Mouse (Mus musculus): ENCODE measurements around the gene Agbl1. TPM values are rescaled to one million over a fixed set of nuclear protein-coding genes. Genes with fewer than 3 reads are reported as not detected.
"Not testable (repeated sequence)": the region's sequence is repeated elsewhere in the genome, so short reads cannot be mapped to it uniquely, and the experiment has no call there.

The Agbl1 gene
- not detected in 2 replicates for polyA plus RNA-seq (2011; ENCODE audit: insufficient read length, low read depth, missing spikeins)

DNA sequence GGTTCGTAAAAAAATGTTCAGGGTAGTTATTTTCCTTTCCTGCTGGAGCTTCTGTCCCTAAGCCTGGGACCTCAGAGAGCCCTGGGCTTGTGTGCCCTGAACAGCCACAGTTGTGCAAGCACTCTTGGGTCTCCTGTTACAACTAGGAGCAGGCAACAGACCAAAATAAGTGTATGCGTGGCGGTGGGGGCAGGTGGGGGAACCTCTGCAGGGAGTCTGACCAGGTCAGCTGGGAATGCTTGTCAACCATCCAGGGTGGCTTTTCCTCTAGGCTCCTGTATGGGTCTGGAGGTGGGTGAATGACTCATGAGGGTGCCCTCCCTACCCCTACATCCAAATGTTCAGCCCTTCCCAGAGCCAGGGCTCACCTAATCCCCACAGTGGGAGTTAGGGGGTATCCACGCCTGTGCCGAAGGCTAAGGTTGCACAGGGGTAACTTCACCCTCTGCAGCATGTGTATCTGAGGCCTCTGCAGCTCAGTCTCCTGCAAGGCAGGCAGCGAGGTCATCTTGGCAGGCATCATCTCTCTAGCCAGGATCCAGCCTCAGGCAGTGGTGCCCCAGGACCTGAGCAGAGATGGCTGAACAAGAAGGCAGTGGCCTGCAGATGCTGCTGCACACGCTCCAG lies at the start of gene Agbl1:
Gene Agbl1, plus strand, starts transcription at position 577 of the 627 bp plus-strand sequence.
- TF ChIP-seq CTCF (IDR thresholded peaks at IDR 0.05; ENCODE audit: borderline replicate concordance, insufficient read depth, low read length) (no peak), POLR2A (IDR thresholded peaks at IDR 0.05; ENCODE audit: low read depth, low read length) (no peak)
- H3K4me1 ChIP-seq (ENCODE audit: control insufficient read depth, insufficient read depth, low read length), result no peaks in the 10 kb centered on the region
- no peak within 1 kb of the TSS for H3K27ac ChIP-seq (ENCODE audit: insufficient read depth, low read length)
- no peak within 1 kb of the TSS for H3K4me3 ChIP-seq (ENCODE audit: insufficient read depth, low read length)

DNA sequence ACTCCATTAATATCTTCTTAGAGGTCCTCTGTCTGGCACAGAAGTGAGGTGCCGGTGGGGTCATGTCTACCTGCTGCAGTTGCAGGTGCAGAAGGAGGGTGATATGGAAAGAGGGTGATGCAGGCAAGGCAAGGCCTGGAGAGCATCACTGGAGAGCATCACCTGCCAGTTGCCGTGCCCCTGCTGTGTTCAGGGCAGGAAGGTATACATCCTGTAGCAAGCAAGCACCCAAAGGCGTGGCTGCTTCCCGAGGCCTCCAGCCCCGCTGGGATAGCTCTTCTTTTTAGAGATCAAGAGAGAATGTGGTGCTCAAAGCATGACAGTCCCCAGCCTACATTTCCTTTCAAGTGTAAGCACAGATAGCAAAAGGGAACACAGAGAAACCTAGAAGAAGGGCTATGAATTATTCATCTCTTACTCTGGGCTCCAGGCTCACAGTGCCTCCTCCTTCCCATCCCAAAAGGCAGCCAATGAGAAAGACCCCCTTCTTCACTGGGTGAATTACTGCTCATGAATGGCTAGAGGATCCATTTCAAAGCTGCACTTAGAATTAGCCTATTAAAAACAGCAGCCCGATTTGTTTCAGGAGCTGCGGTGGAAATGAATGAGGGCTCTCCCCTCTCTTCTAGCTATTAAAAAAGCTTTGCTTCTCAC lies 44.6 kb upstream of the Agbl1 start:
- Histone ChIP-seq H3K27ac (ENCODE audit: insufficient read depth, low read length) (no peak overlapping the region), H3K4me3 (ENCODE audit: insufficient read depth, low read length) (no peak overlapping the region), H3K4me1 (ENCODE audit: control insufficient read depth, insufficient read depth, low read length) (no peaks in the 10 kb centered on the region)
- TF ChIP-seq POLR2A (IDR thresholded peaks at IDR 0.05; ENCODE audit: low read depth, low read length) (no peak), CTCF (IDR thresholded peaks at IDR 0.05; ENCODE audit: borderline replicate concordance, insufficient read depth, low read length) (no peak)

DNA sequence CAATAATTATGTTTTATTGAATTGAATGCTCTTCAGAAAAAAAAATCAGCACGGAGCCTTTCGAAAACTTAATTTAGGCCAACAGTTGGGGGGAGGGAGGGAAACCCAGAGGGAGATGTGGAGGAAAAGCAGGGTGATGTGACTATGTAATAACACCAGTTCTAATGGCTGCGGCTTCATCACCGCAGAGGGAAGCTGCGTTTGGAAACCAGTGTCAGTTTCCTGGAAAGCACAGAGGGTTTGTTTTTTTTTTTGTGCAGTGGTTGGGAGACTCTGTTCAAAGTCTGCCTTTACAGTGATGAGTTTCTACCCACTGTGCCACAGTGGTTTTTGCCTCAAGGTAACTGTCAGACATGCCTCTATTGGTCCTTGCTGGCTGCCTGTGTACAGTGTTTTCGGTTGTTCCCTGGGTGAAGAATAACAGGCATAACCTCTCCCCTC lies 44.0 kb upstream of the Agbl1 start:
- TF ChIP-seq CTCF (IDR thresholded peaks at IDR 0.05; ENCODE audit: borderline replicate concordance, insufficient read depth, low read length), result no peak
- TF ChIP-seq POLR2A (IDR thresholded peaks at IDR 0.05; ENCODE audit: low read depth, low read length), result no peak
- Histone ChIP-seq H3K27ac (ENCODE audit: insufficient read depth, low read length) (no peak overlapping the region), H3K4me3 (ENCODE audit: insufficient read depth, low read length) (no peak overlapping the region), H3K4me1 (ENCODE audit: control insufficient read depth, insufficient read depth, low read length) (no peaks in the 10 kb centered on the region)

DNA sequence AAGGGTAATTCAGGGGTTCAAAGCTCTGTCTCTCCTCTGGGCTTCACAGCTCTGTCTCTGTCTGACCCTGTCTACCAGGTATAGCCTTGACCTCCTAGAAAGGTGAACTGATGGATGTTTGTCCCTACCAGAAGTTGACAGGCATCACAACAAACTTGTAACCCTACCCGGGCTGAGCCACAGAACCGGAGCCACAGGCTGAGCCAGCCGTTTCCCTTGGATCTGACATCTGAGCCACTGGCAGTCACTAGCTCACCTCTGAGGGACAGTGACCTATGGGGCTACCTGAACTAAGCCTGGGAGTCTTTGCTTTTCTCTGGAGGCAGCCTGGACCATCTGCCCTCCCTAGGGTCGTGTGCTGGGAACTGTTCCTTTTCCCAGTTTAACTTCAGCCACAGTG lies 11.1 kb upstream of the Agbl1 start:
- Histone ChIP-seq H3K4me1 (ENCODE audit: control insufficient read depth, insufficient read depth, low read length) (no peaks in the 10 kb centered on the region), H3K4me3 (ENCODE audit: insufficient read depth, low read length) (no peak overlapping the region), H3K27ac (ENCODE audit: insufficient read depth, low read length) (no peak overlapping the region)
- no peak for TF ChIP-seq POLR2A (IDR thresholded peaks at IDR 0.05; ENCODE audit: low read depth, low read length)
- TF ChIP-seq CTCF (IDR thresholded peaks at IDR 0.05; ENCODE audit: borderline replicate concordance, insufficient read depth, low read length), result no peak

DNA sequence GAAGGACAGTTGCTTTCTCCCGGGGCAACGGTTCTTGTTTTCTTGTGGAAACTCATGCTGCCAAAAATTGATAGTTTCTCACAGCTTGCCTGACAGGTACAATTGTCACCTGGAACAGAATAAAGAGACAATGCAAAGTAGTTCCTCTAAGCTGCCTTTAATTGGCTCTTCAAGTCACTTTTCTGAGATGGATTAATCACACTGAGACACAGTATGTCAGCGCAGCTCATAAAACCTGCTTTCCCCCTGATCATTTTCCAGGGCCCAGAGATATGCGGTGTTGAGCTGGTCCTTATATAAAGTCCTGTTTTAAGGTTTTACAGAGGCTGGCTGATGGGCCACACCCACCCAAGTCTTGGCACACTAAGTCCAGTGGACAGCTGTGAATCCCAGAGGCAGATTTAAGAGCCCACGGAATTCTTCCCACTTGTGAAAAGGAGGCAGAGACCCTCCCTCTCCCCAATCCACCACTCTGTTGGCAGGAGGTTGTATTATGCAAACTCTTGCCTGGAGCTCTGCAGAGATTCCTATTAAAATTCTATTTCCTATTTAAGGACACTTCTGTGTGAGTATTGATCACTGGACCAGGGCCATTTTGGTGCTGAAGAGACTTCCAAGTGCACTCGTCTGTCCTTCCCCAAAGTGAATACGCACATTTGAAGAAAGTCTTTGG lies 9.8 kb upstream of the Agbl1 start:
- Histone ChIP-seq H3K4me3 (ENCODE audit: insufficient read depth, low read length) (no peak overlapping the region), H3K4me1 (ENCODE audit: control insufficient read depth, insufficient read depth, low read length) (no peaks in the 10 kb centered on the region), H3K27ac (ENCODE audit: insufficient read depth, low read length) (no peak overlapping the region)
- TF ChIP-seq POLR2A (IDR thresholded peaks at IDR 0.05; ENCODE audit: low read depth, low read length) (no peak), CTCF (IDR thresholded peaks at IDR 0.05; ENCODE audit: borderline replicate concordance, insufficient read depth, low read length) (no peak)

DNA sequence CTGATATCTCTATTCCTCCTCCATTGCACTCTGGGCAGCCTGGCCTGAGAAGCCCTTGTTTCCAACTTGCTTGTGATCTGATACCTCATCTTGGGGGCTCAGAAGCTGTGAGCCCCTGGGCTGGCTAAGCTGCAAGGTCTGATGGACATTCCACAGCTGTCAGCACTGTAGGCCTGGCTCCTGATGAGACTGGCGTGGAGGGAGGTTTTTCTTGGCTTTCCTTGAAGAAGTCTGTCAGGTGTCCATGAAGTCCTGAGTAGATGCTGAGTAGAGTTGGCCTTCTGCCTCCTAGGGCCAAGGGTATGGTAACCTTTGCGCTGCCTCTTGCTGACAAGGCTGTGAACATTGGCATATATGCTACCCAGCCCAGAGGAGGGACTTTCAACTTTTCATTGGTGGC lies 7.0 kb upstream of the Agbl1 start:
- no peaks in the 10 kb centered on the region for H3K4me1 ChIP-seq (ENCODE audit: control insufficient read depth, insufficient read depth, low read length)
- TF ChIP-seq POLR2A (IDR thresholded peaks at IDR 0.05; ENCODE audit: low read depth, low read length), result no peak
- no peak for TF ChIP-seq CTCF (IDR thresholded peaks at IDR 0.05; ENCODE audit: borderline replicate concordance, insufficient read depth, low read length)
- H3K4me3 ChIP-seq (ENCODE audit: insufficient read depth, low read length), result no peak overlapping the region
- no peak overlapping the region for H3K27ac ChIP-seq (ENCODE audit: insufficient read depth, low read length)

DNA sequence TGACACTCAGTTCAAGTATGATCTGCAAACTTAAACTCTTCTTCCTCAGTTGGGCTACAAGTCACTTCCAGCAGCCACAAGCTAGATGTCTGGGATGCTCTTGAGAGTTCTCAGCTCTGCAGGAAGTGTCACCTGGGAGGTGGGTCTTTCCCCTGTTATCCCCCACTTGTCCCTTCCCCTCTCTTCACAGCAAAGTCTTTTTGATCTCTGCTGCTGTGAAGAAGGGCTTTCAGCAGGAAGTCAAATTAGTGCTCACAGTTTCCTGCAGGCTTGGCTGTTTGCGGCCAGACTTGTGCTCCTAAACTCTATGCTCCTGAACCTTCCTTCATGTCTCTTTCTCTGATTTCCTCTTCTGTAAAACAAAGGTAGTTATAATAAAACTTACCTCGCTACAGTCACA lies 806 bp upstream of the Agbl1 start:
- TF ChIP-seq CTCF (IDR thresholded peaks at IDR 0.05; ENCODE audit: borderline replicate concordance, insufficient read depth, low read length) (no peak), POLR2A (IDR thresholded peaks at IDR 0.05; ENCODE audit: low read depth, low read length) (no peak)
- Histone ChIP-seq H3K27ac (ENCODE audit: insufficient read depth, low read length) (no peak overlapping the region), H3K4me3 (ENCODE audit: insufficient read depth, low read length) (no peak overlapping the region), H3K4me1 (ENCODE audit: control insufficient read depth, insufficient read depth, low read length) (no peaks in the 10 kb centered on the region)

DNA sequence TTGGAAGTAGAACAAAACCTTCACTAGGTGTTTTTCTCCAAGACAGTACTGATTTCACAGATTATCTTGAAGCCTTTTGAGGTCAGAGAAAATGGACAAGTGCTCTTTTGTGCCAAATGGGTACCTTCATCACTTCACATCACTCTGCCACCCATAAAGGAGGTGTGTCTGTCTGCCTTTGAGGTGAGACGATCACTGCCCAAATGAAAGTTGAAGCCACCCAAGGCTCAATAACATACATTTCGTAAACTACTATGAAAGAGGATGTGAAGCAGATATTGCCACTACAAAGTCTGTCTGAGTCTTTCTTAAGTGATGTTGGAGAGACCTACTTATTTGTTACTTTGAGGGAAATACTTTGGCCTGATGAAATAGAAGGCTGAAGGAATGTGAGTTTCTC lies 4.6 kb downstream of the Agbl1 start:
- TF ChIP-seq CTCF (IDR thresholded peaks at IDR 0.05; ENCODE audit: borderline replicate concordance, insufficient read depth, low read length) (no peak), POLR2A (IDR thresholded peaks at IDR 0.05; ENCODE audit: low read depth, low read length) (no peak)
- Histone ChIP-seq H3K27ac (ENCODE audit: insufficient read depth, low read length) (no peak overlapping the region), H3K4me3 (ENCODE audit: insufficient read depth, low read length) (no peak overlapping the region), H3K4me1 (ENCODE audit: control insufficient read depth, insufficient read depth, low read length) (no peaks in the 10 kb centered on the region)

DNA sequence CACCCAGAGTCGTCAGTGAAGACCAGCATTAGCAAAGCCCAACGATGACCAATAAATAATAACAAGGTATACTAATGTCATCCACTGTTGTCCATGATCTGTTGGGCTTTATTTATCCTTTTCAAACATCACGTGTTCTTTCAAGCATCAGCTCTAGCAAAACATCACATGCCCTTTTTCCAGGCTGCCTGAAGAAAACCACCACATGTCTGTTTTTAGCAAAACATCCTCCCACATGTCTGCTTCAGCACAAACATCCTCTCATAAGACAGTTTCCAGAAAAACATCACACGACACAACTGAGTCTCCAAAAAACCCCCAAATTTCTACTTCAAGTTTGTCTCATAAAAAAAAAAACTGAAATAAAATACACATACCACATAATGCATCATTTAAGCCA lies 7.8 kb downstream of the Agbl1 start:
- Histone ChIP-seq H3K27ac (ENCODE audit: insufficient read depth, low read length) (no peak overlapping the region), H3K4me1 (ENCODE audit: control insufficient read depth, insufficient read depth, low read length) (no peaks in the 10 kb centered on the region), H3K4me3 (ENCODE audit: insufficient read depth, low read length) (no peak overlapping the region)
- TF ChIP-seq POLR2A (IDR thresholded peaks at IDR 0.05; ENCODE audit: low read depth, low read length) (no peak), CTCF (IDR thresholded peaks at IDR 0.05; ENCODE audit: borderline replicate concordance, insufficient read depth, low read length) (no peak)

DNA sequence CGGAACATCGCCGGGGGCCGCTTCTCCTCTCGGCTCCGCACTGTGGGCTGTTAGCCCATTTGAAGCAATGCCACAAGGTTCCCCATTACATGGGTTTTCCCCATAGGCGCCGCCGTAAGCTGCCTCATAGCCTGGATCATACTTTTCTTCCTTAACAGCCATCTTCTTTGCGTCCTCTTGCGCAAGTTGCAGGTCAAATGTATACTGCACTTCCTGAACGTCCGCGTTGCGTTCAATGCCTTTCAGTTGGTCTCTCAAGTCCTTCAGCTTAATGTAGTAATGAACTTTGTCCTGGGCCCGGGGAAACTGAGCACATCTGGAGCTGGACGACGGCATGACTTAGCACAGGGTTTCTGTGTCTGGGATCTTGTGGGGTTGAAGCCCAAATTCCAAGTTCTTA lies 15.2 kb downstream of the Agbl1 start:
- not testable (repeated sequence) for H3K27ac ChIP-seq (ENCODE audit: insufficient read depth, low read length); H3K4me1 ChIP-seq (ENCODE audit: control insufficient read depth, insufficient read depth, low read length); H3K4me3 ChIP-seq (ENCODE audit: insufficient read depth, low read length)

Data from embryonic fibroblast, embryonic 13.5 days (primary cell).